Mouse (Mus musculus): Measurements from ENCODE around the gene Oas2. TPM values are rescaled to one million over a fixed set of nuclear protein-coding genes. Genes with fewer than 3 reads are reported as not detected.

The Oas2 gene
- polyA plus RNA-seq, 1 experiment from 2014 or later: 0.08 TPM

- Histone ChIP-seq H3K9me3 (no peaks in the 10 kb centered on the region), H3K4me3 (no peak overlapping the region), H3K4me1 (peaks cover 72% of the 10 kb centered on the region), H3K9ac (replicated peaks) (no peak overlapping the region), H3K27me3 (no peaks in the 10 kb centered on the region), H3K27ac (replicated peaks) (no peak overlapping the region), H3K4me2 (replicated peaks) (no peak overlapping the region), H3K36me3 (no peaks in the 10 kb centered on the region)
- 86% methylated on average over 3 of the region's 3 CpGs for WGBS
- no peak for ATAC-seq (replicated peaks)
Observed at GRCm38 (mm10) chr5:120703660-120704059, 46.0 kb downstream of the Oas2 start.

GRCm38 (mm10) chr5:120702969-120703368 lies 46.7 kb downstream of the Oas2 start:
- Histone ChIP-seq H3K4me3 (no peak overlapping the region), H3K4me1 (peaks cover 70% of the 10 kb centered on the region), H3K27ac (replicated peaks) (0 out of 2 replicates have a peak overlapping the region, but pooled peaks have one; percentile 4), H3K27me3 (no peaks in the 10 kb centered on the region), H3K36me3 (no peaks in the 10 kb centered on the region), H3K9ac (replicated peaks) (no peak overlapping the region), H3K9me3 (no peaks in the 10 kb centered on the region), H3K4me2 (replicated peaks) (no peak overlapping the region)
- ATAC-seq (replicated peaks): no peak
- 51% methylated on average over 2 of the region's 2 CpGs for WGBS

DNA sequence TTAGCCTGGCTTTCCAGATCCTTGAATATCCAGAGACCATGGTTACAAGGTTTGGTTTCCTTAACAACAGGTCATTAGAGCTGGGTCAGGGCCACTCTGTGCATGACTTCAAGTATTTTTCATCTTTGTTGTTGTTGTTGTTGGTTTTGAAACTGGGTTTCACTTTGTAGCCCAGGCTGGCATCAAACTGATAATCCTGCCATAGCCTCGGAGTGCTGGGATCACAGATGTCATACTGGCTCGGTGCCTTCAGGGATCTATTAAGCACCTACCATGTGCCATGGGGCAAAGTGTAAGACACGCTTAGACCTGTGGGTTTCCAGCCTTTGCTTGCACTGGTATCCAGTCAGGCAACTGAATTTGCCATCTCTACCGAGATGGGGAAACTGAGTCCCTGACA lies 47.2 kb downstream of the Oas2 start:
- no peaks in the 10 kb centered on the region for H3K36me3 ChIP-seq
- H3K9me3 ChIP-seq: no peaks in the 10 kb centered on the region
- WGBS: 72% methylated on average over 4 of the region's 4 CpGs
- H3K27me3 ChIP-seq: no peaks in the 10 kb centered on the region
- no peak overlapping the region for H3K9ac ChIP-seq (replicated peaks)
- peaks cover 64% of the 10 kb centered on the region for H3K4me1 ChIP-seq
- ATAC-seq (replicated peaks): no peak
- H3K4me3 ChIP-seq: no peak overlapping the region
- H3K27ac ChIP-seq (replicated peaks): no peak overlapping the region
- H3K4me2 ChIP-seq (replicated peaks): no peak overlapping the region

DNA sequence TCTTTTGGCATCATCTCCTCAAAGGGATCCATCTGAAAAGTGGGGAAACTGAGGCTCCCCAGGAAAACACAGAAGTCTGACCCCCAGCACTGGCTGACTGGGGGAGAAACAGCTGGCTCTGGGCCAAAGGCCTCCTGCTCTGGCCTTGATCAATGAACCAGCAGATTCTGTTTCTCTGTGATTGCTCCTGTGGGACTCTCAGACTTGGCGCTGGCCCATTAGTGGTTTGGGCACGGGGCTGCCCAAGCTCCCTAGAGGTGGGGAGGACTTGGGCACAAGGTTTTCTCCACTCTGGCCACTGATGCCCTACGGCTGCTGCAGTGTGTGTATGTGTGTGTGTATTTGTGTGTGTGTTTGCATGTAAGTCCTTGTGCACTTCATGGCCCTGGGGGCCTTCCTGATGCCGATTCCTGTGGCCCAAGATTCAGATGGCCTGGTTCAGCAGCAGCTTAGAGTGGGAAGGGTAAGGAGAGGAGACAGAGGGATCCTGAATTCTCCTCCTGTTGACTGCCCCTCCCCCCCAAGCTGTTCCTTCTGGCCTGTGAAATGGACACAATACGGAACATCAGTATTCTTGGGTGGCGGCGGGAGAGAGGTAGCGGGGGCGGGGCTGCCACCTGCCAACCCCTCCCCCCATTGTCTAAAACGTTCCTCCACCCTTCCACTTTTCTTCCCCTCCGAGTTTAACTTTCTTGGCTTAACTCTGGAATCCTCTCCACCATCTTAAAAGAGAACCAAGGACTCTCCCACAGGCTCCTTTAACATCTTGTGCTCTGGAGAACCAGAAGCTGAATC lies 48.5 kb downstream of the Oas2 start:
- H3K4me3 ChIP-seq: no peak overlapping the region
- H3K36me3 ChIP-seq: no peaks in the 10 kb centered on the region
- no peaks in the 10 kb centered on the region for H3K9me3 ChIP-seq
- H3K4me1 ChIP-seq: peaks cover 52% of the 10 kb centered on the region
- no peaks in the 10 kb centered on the region for H3K27me3 ChIP-seq
- no peak overlapping the region for H3K27ac ChIP-seq (replicated peaks)
- no peak overlapping the region for H3K9ac ChIP-seq (replicated peaks)
- no peak for ATAC-seq (replicated peaks)
- 56% methylated on average over 11 of the region's 11 CpGs for WGBS
- H3K4me2 ChIP-seq (replicated peaks): no peak overlapping the region

GRCm38 (mm10) chr5:120698801-120699391 lies 50.8 kb downstream of the Oas2 start:
- no peak for ATAC-seq (replicated peaks)
- Histone ChIP-seq H3K36me3 (peaks cover 8% of the 10 kb centered on the region), H3K27me3 (peaks cover 23% of the 10 kb centered on the region), H3K9ac (replicated peaks) (no peak overlapping the region), H3K4me3 (no peak overlapping the region), H3K9me3 (no peaks in the 10 kb centered on the region), H3K4me1 (peaks cover 47% of the 10 kb centered on the region), H3K27ac (replicated peaks) (peak overlapping the region; percentile 31; the same call in 1 of the 2 replicates), H3K4me2 (replicated peaks) (no peak overlapping the region)
- WGBS: 26% methylated on average over 16 of the region's 16 CpGs

- H3K4me1 ChIP-seq: peaks cover 47% of the 10 kb centered on the region
- H3K27ac ChIP-seq (replicated peaks): no peak overlapping the region
- no peak overlapping the region for H3K4me2 ChIP-seq (replicated peaks)
- H3K4me3 ChIP-seq: no peak overlapping the region
- peaks cover 14% of the 10 kb centered on the region for H3K36me3 ChIP-seq
- H3K9me3 ChIP-seq: no peaks in the 10 kb centered on the region
- H3K9ac ChIP-seq (replicated peaks): no peak overlapping the region
- peaks cover 26% of the 10 kb centered on the region for H3K27me3 ChIP-seq
- no peak for ATAC-seq (replicated peaks)
- WGBS: 72% methylated on average over 3 of the region's 3 CpGs
Observed at GRCm38 (mm10) chr5:120698181-120698580, 51.5 kb downstream of the Oas2 start.

GRCm38 (mm10) chr5:120696865-120697264 lies 52.8 kb downstream of the Oas2 start:
- 65% methylated on average over 4 of the region's 4 CpGs for WGBS
- H3K4me3 ChIP-seq: no peak overlapping the region
- peaks cover 26% of the 10 kb centered on the region for H3K27me3 ChIP-seq
- no peak overlapping the region for H3K27ac ChIP-seq (replicated peaks)
- H3K4me2 ChIP-seq (replicated peaks): no peak overlapping the region
- no peak overlapping the region for H3K9ac ChIP-seq (replicated peaks)
- no peak for ATAC-seq (replicated peaks)
- H3K36me3 ChIP-seq: peaks cover 17% of the 10 kb centered on the region
- peaks cover 39% of the 10 kb centered on the region for H3K4me1 ChIP-seq
- H3K9me3 ChIP-seq: no peaks in the 10 kb centered on the region

- peaks cover 26% of the 10 kb centered on the region for H3K27me3 ChIP-seq
- H3K9me3 ChIP-seq: no peaks in the 10 kb centered on the region
- H3K27ac ChIP-seq (replicated peaks): no peak overlapping the region
- H3K9ac ChIP-seq (replicated peaks): no peak overlapping the region
- H3K4me1 ChIP-seq: peaks cover 36% of the 10 kb centered on the region
- 74% methylated on average over 16 of the region's 16 CpGs for WGBS
- no peak for ATAC-seq (replicated peaks)
- peaks cover 17% of the 10 kb centered on the region for H3K36me3 ChIP-seq
- no peak overlapping the region for H3K4me3 ChIP-seq
- no peak overlapping the region for H3K4me2 ChIP-seq (replicated peaks)
Observed at GRCm38 (mm10) chr5:120696057-120696743, 53.5 kb downstream of the Oas2 start.

GRCm38 (mm10) chr5:120694695-120695074 lies 55.0 kb downstream of the Oas2 start:
- H3K4me1 ChIP-seq: peaks cover 28% of the 10 kb centered on the region
- H3K9me3 ChIP-seq: no peaks in the 10 kb centered on the region
- H3K27me3 ChIP-seq: peaks cover 26% of the 10 kb centered on the region
- H3K4me3 ChIP-seq: no peak overlapping the region
- 3% methylated on average over 41 of the region's 41 CpGs for WGBS
- no peak for ATAC-seq (replicated peaks)
- peaks cover 17% of the 10 kb centered on the region for H3K36me3 ChIP-seq
- no peak overlapping the region for H3K9ac ChIP-seq (replicated peaks)
- no peak overlapping the region for H3K27ac ChIP-seq (replicated peaks)
- peak overlapping the region; percentile 11; the same call in 1 of the 2 replicates for H3K4me2 ChIP-seq (replicated peaks)

DNA sequence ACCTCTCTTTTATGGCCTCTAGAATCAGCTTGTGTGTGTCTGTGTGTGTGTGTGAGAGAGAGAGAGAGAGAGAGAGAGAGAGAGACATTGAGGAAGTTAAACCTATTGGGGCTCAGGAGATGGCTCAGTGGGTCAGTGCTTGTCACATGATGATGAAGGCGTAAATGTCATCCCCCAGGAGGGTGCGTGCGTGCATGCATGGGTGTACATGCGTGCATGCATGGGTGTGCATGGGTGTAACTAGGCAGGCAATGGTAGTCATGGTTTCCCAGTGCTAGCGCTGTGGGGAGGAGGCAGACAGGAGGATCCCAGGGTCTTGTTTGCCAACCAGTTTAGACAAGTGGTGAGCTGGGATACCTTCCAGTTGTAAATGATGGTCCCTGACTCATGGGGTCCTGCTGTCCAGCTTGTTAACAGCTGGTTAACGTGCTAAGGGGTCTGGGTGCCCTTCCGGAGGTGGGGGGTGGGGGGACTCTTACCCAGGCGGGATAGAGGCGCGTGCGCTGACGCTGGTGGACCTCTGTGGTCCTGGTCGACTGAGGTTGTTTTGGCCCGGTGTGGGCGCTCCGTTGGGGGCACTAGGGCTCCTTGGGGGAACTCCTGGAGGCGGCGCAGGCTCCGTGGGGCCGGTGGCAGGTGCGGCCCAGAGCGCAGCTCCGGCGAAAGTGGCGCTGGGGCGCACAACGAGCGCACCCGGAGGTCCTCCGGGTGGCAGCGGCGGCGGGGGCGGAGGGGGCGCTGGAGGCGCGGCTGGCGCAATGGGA lies 55.5 kb downstream of the Oas2 start:
- ATAC-seq (replicated peaks): no peak
- no peak overlapping the region for H3K4me3 ChIP-seq
- H3K27me3 ChIP-seq: peaks cover 26% of the 10 kb centered on the region
- no peaks in the 10 kb centered on the region for H3K9me3 ChIP-seq
- H3K4me2 ChIP-seq (replicated peaks): peak overlapping the region; percentile 11; the same call in 1 of the 2 replicates
- no peak overlapping the region for H3K9ac ChIP-seq (replicated peaks)
- 15% methylated on average over 38 of the region's 38 CpGs for WGBS
- no peak overlapping the region for H3K27ac ChIP-seq (replicated peaks)
- peaks cover 22% of the 10 kb centered on the region for H3K4me1 ChIP-seq
- H3K36me3 ChIP-seq: peaks cover 17% of the 10 kb centered on the region

DNA sequence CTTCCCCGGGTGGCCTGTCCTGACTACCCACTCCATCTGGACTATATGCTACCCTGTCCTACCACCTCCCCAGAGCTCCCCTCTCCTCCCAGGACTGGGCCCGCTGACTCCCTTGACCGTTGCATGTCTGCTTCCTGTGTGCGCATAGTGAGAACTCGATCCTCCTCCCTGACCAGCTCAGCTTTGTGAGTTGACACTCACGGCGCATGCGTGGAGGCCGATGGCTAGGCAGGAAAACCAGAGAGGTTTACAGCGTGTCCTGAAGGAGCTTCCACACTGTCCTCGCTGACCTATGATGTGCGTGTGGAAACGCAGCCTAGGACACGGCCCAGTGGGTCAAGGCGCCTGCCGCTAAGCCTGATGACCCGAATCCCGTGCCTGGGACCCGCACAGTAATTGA lies 57.6 kb downstream of the Oas2 start:
- no peak for ATAC-seq (replicated peaks)
- H3K9ac ChIP-seq (replicated peaks): no peak overlapping the region
- H3K36me3 ChIP-seq: peaks cover 17% of the 10 kb centered on the region
- H3K4me3 ChIP-seq: no peak overlapping the region
- peaks cover 13% of the 10 kb centered on the region for H3K4me1 ChIP-seq
- H3K27me3 ChIP-seq: peaks cover 26% of the 10 kb centered on the region
- H3K9me3 ChIP-seq: no peaks in the 10 kb centered on the region
- 82% methylated on average over 19 of the region's 19 CpGs for WGBS
- H3K27ac ChIP-seq (replicated peaks): no peak overlapping the region
- H3K4me2 ChIP-seq (replicated peaks): no peak overlapping the region

GRCm38 (mm10) chr5:120690417-120690816 lies 59.2 kb downstream of the Oas2 start:
- WGBS: 65% methylated on average over 4 of the region's 4 CpGs
- ATAC-seq (replicated peaks): no peak
- no peak overlapping the region for H3K27ac ChIP-seq (replicated peaks)
- H3K4me1 ChIP-seq: peaks cover 13% of the 10 kb centered on the region
- no peak overlapping the region for H3K9ac ChIP-seq (replicated peaks)
- no peak overlapping the region for H3K4me2 ChIP-seq (replicated peaks)
- no peaks in the 10 kb centered on the region for H3K9me3 ChIP-seq
- peaks cover 25% of the 10 kb centered on the region for H3K36me3 ChIP-seq
- no peak overlapping the region for H3K4me3 ChIP-seq
- H3K27me3 ChIP-seq: peaks cover 19% of the 10 kb centered on the region
